Mouse (Mus musculus): Measurements from ENCODE around the gene Zdhhc3.

The Zdhhc3 gene

DNA sequence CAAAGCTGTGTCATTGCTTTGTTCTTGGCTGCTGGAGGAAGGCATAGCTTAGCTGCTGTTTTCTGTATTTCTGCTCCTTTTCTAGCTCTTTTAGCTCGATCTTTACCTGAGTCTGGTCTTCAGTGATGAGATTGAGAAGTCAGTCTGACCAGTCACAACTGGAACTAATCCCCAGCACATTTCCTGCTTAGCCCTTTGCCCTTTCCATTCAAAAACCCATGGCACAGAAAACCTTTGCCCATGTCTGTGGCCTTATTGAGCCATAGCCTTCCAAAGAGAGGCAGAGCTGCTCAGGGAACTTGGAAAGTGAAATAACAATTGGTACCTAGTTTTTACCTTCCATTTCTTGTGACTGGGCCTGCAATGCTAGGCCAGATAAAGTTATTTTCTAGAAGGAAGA lies 2.6 kb upstream of the Zdhhc3 start:
- DNase-seq (ENCODE audit: low spot score): no peak

DNA sequence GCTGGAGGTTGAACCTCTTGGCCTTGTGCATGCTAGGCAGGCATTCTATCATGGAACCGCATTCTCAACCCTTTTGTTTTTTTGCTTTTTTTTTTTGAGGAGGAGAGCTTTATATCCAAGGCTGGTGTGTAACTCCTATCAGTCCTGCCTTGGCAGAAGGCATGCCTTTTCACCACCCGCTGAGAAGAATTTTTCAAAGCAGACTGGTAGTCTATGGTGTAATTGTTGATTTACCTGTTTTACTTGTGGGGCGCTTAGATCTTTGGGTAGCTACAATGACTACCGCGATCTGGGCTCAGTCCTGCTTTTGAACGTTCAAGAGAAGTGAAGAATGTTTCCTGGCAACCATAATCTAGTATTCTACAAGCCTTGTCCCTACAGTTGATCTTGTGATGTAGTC lies 926 bp upstream of the Zdhhc3 start:
- DNase-seq (ENCODE audit: low spot score): no peak

- DNase-seq (ENCODE audit: low spot score): no peak
Observed at GRCm38 (mm10) chr9:123111751-123112221, 1.2 kb downstream of the Zdhhc3 start.

DNA sequence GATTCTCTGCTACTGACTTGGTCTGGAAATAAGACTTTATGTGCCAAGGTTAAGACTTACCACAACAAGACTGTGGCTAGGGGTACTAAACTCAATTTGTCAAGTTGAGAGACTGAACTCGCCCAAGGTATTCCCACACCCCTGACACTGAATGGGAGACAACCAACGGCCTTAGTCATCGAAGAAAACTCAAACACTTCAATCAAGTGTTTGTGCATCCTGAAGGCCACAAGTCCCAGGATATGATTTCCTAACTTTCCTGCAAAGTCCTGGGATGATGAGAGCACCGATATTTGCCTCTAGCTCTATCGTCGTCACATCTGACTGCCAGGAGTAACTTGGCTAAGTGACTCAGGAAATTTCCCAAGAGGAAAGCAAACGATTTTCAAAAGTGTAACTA lies 3.8 kb downstream of the Zdhhc3 start:
- no peak for DNase-seq (ENCODE audit: low spot score)

- no peak for DNase-seq (ENCODE audit: low spot score)
Observed at GRCm38 (mm10) chr9:123107186-123107585, 5.8 kb downstream of the Zdhhc3 start.

- DNase-seq (ENCODE audit: low spot score): no peak
Observed at GRCm38 (mm10) chr9:123104362-123104761, 8.6 kb downstream of the Zdhhc3 start.

DNA sequence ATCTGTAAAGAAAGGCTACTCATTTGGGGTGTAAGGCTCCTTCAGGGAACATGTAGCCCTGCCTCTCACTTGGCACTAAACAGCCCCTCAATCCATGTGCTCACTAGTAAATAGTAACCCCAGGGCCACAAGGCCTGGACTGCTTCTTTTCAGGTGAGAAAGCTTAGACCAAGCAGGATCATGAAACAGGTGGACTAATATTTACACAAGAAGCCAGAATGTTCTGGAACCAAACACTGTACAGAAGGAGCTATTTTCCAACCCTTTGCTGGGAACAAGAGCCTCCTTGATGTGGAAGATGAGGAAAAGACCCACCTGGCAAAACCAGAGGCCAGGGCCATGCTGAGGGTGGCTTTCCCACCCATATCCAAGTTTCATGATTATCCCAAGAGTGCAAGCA lies 9.6 kb downstream of the Zdhhc3 start:
- DNase-seq (ENCODE audit: low spot score): no peak

GRCm38 (mm10) chr9:123099631-123100455 lies 13.2 kb downstream of the Zdhhc3 start:
- DNase-seq (ENCODE audit: low spot score): no peak

GRCm38 (mm10) chr9:123090844-123091243 lies 22.2 kb downstream of the Zdhhc3 start:
- no peak for DNase-seq (ENCODE audit: low spot score)

DNA sequence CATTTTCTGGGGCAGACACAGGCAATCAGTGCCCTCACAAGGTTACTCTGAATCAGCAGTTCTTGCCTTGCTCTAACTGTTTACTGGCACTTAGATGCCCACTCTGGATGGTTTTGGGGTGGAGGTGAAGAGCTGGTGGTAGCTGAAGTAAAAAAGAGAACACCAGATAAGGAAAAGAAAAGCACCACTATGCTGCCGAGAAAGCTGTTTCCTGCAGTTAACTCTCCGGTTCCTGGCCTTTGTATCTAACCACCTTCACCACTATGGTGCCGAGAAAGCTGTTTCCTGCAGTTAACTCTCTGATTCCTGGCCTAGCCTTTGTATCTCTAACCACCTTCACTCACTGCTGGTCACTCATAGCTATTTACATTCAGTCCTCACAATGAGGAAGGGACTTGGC lies 25.4 kb downstream of the Zdhhc3 start:
- DNase-seq (ENCODE audit: low spot score): no peak

- DNase-seq (ENCODE audit: low spot score): no peak
Observed at GRCm38 (mm10) chr9:123085373-123085772, 27.6 kb downstream of the Zdhhc3 start.

DNA sequence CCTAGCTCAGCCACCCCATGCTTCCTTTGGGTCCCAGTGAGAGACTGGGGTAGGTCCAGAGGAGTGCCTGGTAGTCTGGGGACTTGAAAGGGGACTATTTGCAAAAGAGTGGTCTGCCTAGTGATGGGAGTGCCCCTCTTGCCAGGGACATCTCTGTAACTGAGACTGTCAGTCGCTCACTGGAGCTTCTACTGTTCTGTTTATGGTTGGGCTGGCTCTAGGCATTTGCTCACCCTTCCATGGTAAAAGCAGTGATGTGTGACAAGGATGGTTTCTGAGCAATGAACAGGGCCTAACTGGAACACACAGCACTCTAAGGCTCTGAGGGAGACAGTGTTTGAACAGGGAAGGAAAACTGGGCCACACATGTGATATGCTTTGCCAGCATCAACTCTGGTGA lies 32.2 kb downstream of the Zdhhc3 start:
- DNase-seq (ENCODE audit: low spot score): no peak

GRCm38 (mm10) chr9:123080355-123080754 lies 32.6 kb downstream of the Zdhhc3 start:
- no peak for DNase-seq (ENCODE audit: low spot score)

DNA sequence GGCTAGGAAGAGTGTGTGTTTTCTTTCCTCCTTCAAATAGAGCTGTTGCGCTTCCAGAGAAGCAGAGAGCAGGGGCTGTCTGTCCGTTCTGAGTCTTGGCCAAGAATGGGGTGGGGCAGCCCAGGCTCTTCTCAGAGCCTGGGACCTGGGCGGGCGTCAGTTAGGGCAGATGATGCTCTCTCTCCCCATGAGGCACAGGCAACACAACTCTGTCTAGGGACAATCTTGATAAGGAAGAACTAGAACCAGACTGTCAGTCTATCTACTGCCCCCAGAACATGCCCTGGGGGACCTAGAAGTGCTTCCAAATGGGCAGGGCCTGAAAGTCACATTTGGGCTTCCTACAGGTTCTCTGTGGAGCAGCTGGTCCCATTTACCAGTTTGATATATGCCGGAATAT lies 33.9 kb downstream of the Zdhhc3 start:
- DNase-seq (ENCODE audit: low spot score): no peak

DNA sequence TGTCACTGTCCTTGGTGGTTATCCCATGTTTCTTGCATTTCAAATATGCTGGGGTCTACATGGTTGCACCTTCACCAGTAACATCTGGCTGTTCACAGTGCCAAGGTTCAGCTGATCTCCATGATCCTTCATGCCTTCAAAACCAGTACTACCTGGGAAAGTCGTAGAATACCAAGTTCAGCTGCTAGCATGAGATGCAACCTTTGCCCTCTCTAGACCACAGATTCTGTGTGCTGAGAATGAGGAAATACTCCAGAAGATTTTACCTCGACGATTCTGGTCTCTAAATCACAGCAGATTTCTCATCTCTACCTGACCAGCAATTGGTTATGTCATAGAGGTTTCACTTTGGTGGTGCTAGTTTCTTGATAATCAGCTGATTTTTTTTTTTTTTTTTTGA lies 52.8 kb downstream of the Zdhhc3 start:
- DNase-seq (ENCODE audit: low spot score): no peak

GRCm38 (mm10) chr9:123058724-123059292 lies 54.2 kb downstream of the Zdhhc3 start:
- no peak for DNase-seq (ENCODE audit: low spot score)

- DNase-seq (ENCODE audit: low spot score): no peak
Observed at GRCm38 (mm10) chr9:123047665-123048064, 65.3 kb downstream of the Zdhhc3 start.

DNA sequence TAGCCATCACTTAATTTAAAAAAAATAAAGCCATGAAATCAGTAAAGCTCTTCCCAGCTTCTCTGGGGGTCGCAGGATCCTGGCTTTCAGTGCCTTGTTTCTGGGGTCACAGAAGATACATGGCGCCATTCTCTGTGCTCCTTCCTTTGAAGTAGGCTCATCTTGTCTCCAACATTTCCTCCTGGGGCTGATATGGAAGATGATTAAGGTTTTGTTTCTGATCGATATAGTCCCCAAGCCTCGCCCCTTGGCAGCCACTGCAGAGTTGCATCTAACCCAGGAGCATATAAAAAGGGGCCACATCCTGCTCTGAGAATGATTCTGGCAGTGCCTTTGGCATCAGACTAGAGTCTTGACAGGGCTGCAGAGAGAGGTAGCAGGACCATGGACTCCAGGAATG lies 78.6 kb downstream of the Zdhhc3 start, which contains the start of gene Tgm4:
Gene Tgm4 (plus strand): TSS at position 301 of the 400 bp plus-strand sequence.
- no peak for DNase-seq (ENCODE audit: low spot score)

- DNase-seq (ENCODE audit: low spot score): no peak
Observed at GRCm38 (mm10) chr9:123031496-123032246, 81.3 kb downstream of the Zdhhc3 start.

- no peak for DNase-seq (ENCODE audit: low spot score)
Observed at GRCm38 (mm10) chr9:123024201-123024600, 88.8 kb downstream of the Zdhhc3 start.

- DNase-seq (ENCODE audit: low spot score): peak; percentile 4
Observed at GRCm38 (mm10) chr9:123021636-123022379, 91.2 kb downstream of the Zdhhc3 start.

GRCm38 (mm10) chr9:123020995-123021631 lies 91.9 kb downstream of the Zdhhc3 start, which contains the start of gene Tmem42:
Tmem42 (plus strand) TSS chr9:123021326.
- peak; percentile 83 for DNase-seq (ENCODE audit: low spot score)

All from ovary, adult 18-20 months (tissue).